In the genomic region with DNA sequence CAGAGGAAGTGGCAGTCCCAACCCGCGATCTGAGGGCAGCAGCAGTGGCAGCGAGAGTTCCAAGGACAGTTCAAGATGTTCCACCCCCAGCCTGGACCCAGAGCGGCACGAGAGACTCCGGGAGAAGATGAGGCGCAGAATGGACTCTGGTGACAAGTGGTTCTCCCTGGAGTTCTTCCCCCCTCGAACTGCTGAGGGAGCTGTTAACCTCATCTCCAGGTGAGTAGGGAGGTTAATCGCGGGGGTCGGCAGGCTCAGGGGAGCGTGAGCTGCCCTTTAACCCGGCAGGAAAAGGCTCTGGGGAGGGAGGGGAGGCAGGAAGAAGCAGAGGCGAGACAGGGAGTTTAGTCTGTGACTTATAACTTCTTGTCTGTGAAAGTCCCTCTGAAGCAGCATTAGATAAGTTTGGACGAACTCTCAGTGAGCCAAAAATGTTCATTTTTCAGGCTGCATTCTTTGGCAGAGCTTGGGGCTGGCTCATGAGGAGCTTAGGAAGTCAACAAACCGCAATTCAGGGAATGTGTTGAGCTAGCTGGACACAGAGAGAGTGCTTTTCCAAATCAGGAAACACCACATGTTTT, we compare ENCODE assay signal across 7 mouse cellular contexts. TPM values are rescaled to one million over a fixed set of nuclear protein-coding genes. Genes with fewer than 3 reads are reported as not detected.
DNase-seq lines count a peak whose midpoint lies in the region; ATAC-seq and TF ChIP-seq lines count a peak whose summit lies in the region.

No protein-coding gene starts in this region.

- peak overlapping the region; percentile 69 for H3K9ac ChIP-seq in ES-Bruce4 (ENCODE audit: low read depth, poor library complexity, severe bottlenecking)
- peak overlapping the region; percentile 63 for H3K9ac ChIP-seq in forebrain, embryonic 14.5 days (ENCODE audit: low read length)
- peak overlapping the region; percentile 82 for H3K9ac ChIP-seq in hindbrain, embryonic 13.5 days
- peak overlapping the region; percentile 41 for H3K9ac ChIP-seq in limb, embryonic 15.5 days
- peak overlapping the region; percentile 48; the same call in 1 of the 2 replicates for H3K9ac ChIP-seq in midbrain, postnatal 0 days (replicated peaks; ENCODE audit: low read length, poor library complexity, severe bottlenecking)

- no peak for ATAC-seq in forebrain, embryonic 14.5 days
- ATAC-seq in hindbrain, embryonic 13.5 days (ENCODE audit: low FRiP score): no peak
- ATAC-seq in limb, embryonic 15.5 days (ENCODE audit: insufficient number of reproducible peaks, low FRiP score, low TSS enrichment, low read depth): no peak
- no peak for ATAC-seq in midbrain, postnatal 0 days (ENCODE audit: low FRiP score)
- no peak for ATAC-seq in inflammation-experienced regulatory T-cells, adult 6 months

- no peaks in the 10 kb centered on the region for H3K9me3 ChIP-seq in ES-Bruce4 (replicated peaks; ENCODE audit: control insufficient read depth, insufficient read depth, low read length, poor library complexity, severe bottlenecking)
- H3K9me3 ChIP-seq in forebrain, embryonic 14.5 days (replicated peaks; ENCODE audit: control insufficient read depth, low read length): no peaks in the 10 kb centered on the region
- H3K9me3 ChIP-seq in hindbrain, embryonic 13.5 days: no peaks in the 10 kb centered on the region
- no peaks in the 10 kb centered on the region for H3K9me3 ChIP-seq in limb, embryonic 15.5 days
- no peaks in the 10 kb centered on the region for H3K9me3 ChIP-seq in midbrain, postnatal 0 days (ENCODE audit: low read length)

- H3K27ac ChIP-seq in ES-Bruce4 (ENCODE audit: insufficient read depth, low read length): no peak overlapping the region
- 0 out of 2 replicates have a peak overlapping the region, but pooled peaks have one; percentile 15 for H3K27ac ChIP-seq in forebrain, embryonic 14.5 days (ENCODE audit: low read depth, low read length)
- peak overlapping the region; percentile 88 for H3K27ac ChIP-seq in hindbrain, embryonic 13.5 days
- peak overlapping the region; percentile 86 for H3K27ac ChIP-seq in limb, embryonic 15.5 days
- H3K27ac ChIP-seq in midbrain, postnatal 0 days (ENCODE audit: low read depth, low read length): peak overlapping the region; percentile 13; the same call in 1 of the 2 replicates

- TF ChIP-seq EP300 in ES-Bruce4 (IDR thresholded peaks at IDR 0.05; ENCODE audit: insufficient read depth, low read depth, low read length): no peak

- H3K27me3 ChIP-seq in ES-Bruce4 (ENCODE audit: control insufficient read depth, insufficient read depth, low read length, poor library complexity, severe bottlenecking): no peaks in the 10 kb centered on the region
- H3K27me3 ChIP-seq in forebrain, embryonic 14.5 days (replicated peaks; ENCODE audit: control insufficient read depth, insufficient read depth, low read length): no peaks in the 10 kb centered on the region
- no peaks in the 10 kb centered on the region for H3K27me3 ChIP-seq in hindbrain, embryonic 13.5 days
- no peaks in the 10 kb centered on the region for H3K27me3 ChIP-seq in limb, embryonic 15.5 days
- no peaks in the 10 kb centered on the region for H3K27me3 ChIP-seq in midbrain, postnatal 0 days (ENCODE audit: insufficient read depth, low read length)

- H3K4me3 ChIP-seq in ES-Bruce4 (ENCODE audit: low read depth, low read length): peak overlapping the region; percentile 52
- H3K4me3 ChIP-seq in forebrain, embryonic 14.5 days (ENCODE audit: low read depth, low read length): peak overlapping the region; percentile 34
- peak overlapping the region; percentile 47 for H3K4me3 ChIP-seq in hindbrain, embryonic 13.5 days
- peak overlapping the region; percentile 81 for H3K4me3 ChIP-seq in limb, embryonic 15.5 days
- peak overlapping the region; percentile 37 for H3K4me3 ChIP-seq in midbrain, postnatal 0 days (ENCODE audit: low read depth, low read length)

- TF ChIP-seq POLR2A in ES-Bruce4 (IDR thresholded peaks at IDR 0.05; ENCODE audit: insufficient read depth, low read length): no peak

- peaks cover 7% of the 10 kb centered on the region for H3K4me1 ChIP-seq in ES-Bruce4 (ENCODE audit: control insufficient read depth, insufficient read depth, low read length)
- H3K4me1 ChIP-seq in forebrain, embryonic 14.5 days (ENCODE audit: control insufficient read depth, insufficient read depth, low read length): peaks cover 28% of the 10 kb centered on the region
- H3K4me1 ChIP-seq in hindbrain, embryonic 13.5 days (replicated peaks): peaks cover 69% of the 10 kb centered on the region
- peaks cover 43% of the 10 kb centered on the region for H3K4me1 ChIP-seq in limb, embryonic 15.5 days
- H3K4me1 ChIP-seq in midbrain, postnatal 0 days (ENCODE audit: insufficient read depth, low read length): peaks cover 20% of the 10 kb centered on the region

- peaks cover 11% of the 10 kb centered on the region; the same call in 1 of the 2 replicates for H3K36me3 ChIP-seq in ES-Bruce4 (ENCODE audit: control insufficient read depth, insufficient read depth, low read length, poor library complexity, severe bottlenecking)
- peaks cover 27% of the 10 kb centered on the region for H3K36me3 ChIP-seq in forebrain, embryonic 14.5 days (ENCODE audit: control insufficient read depth, insufficient read depth, low read length)
- H3K36me3 ChIP-seq in hindbrain, embryonic 13.5 days: peaks cover 30% of the 10 kb centered on the region
- H3K36me3 ChIP-seq in limb, embryonic 15.5 days: peaks cover 35% of the 10 kb centered on the region
- peaks cover 18% of the 10 kb centered on the region for H3K36me3 ChIP-seq in midbrain, postnatal 0 days (ENCODE audit: insufficient read depth, low read length)

- DNase-seq in adrenal gland, adult (ENCODE audit: inconsistent age in 2 of 2, low spot score in 1 of 2): peak; percentile 79 to 86
- no peak for DNase-seq in forebrain, embryonic 14.5 days (ENCODE audit: low spot score)
- DNase-seq in midbrain, postnatal 0 days (ENCODE audit: low spot score): no peak

- TF ChIP-seq CTCF in ES-Bruce4 (IDR thresholded peaks at IDR 0.05; ENCODE audit: low read depth, low read length): no peak
- TF ChIP-seq CTCF in midbrain, postnatal 0 days (IDR thresholded peaks at IDR 0.05): no peak

- 4% methylated on average over 16 of the region's 16 CpGs for WGBS in forebrain, embryonic 14.5 days
- 7% methylated on average over 16 of the region's 16 CpGs for WGBS in hindbrain, embryonic 13.5 days
- WGBS in limb, embryonic 15.5 days: 4% methylated on average over 16 of the region's 16 CpGs
- 6% methylated on average over 16 of the region's 16 CpGs for WGBS in midbrain, postnatal 0 days

- H3K4me2 ChIP-seq in forebrain, embryonic 14.5 days (ENCODE audit: low read length): peak overlapping the region; percentile 88
- H3K4me2 ChIP-seq in hindbrain, embryonic 13.5 days: peak overlapping the region; percentile 92
- peak overlapping the region; percentile 85 for H3K4me2 ChIP-seq in limb, embryonic 15.5 days
- peak overlapping the region; percentile 77 for H3K4me2 ChIP-seq in midbrain, postnatal 0 days (ENCODE audit: low read depth, low read length, poor library complexity, severe bottlenecking)

RNA-seq across cellular contexts. Expression of a gene that starts 2.8 kb away (rescaled TPM):
- polyA plus RNA-seq in ES-Bruce4 (2011; ENCODE audit: insufficient read depth, insufficient read length, low read depth, missing spikeins): 9.5 and 13.7 TPM in 2 replicates
- polyA plus RNA-seq in forebrain, embryonic 14.5 days (2014; fragmentation: Nextera tagmentation; extraction: Ambion mirVana): 12.4 TPM in 2 replicates
- 22.1 and 22.3 TPM in 2 replicates for polyA plus RNA-seq in hindbrain, embryonic 13.5 days (2015; fragmentation: Nextera tagmentation; extraction: Ambion mirVana)
- 23.0 and 24.7 TPM in 2 replicates for polyA plus RNA-seq in limb, embryonic 15.5 days (2015; fragmentation: Nextera tagmentation; extraction: Ambion mirVana)
- 34.4 and 51.1 TPM in 2 replicates for total RNA-seq in midbrain, postnatal 0 days (2014; rRNA removed)
- 10.1 and 12.4 TPM in 2 replicates for polyA plus RNA-seq in midbrain, postnatal 0 days (2015; fragmentation: Nextera tagmentation; extraction: Ambion mirVana)
- 10 to 100 TPM in 1 of 3 experiments, 1 to 10 TPM in 2; 9.2 to 12.0 (median 9.5) TPM for polyA plus RNA-seq in inflammation-experienced regulatory T-cells, adult 6 months (2017; shearing (Covaris generic))

RNA-seq across cellular contexts. Expression of a gene that starts 3.1 kb away (rescaled TPM):
- polyA plus RNA-seq in ES-Bruce4 (2011; ENCODE audit: insufficient read depth, insufficient read length, low read depth, missing spikeins): 13.7 and 16.7 TPM in 2 replicates
- polyA plus RNA-seq in forebrain, embryonic 14.5 days (2014; fragmentation: Nextera tagmentation; extraction: Ambion mirVana): 19.1 and 24.8 TPM in 2 replicates
- 30.7 and 32.8 TPM in 2 replicates for polyA plus RNA-seq in hindbrain, embryonic 13.5 days (2015; fragmentation: Nextera tagmentation; extraction: Ambion mirVana)
- 6.5 and 6.8 TPM in 2 replicates for polyA plus RNA-seq in limb, embryonic 15.5 days (2015; fragmentation: Nextera tagmentation; extraction: Ambion mirVana)
- 58.2 and 64.9 TPM in 2 replicates for total RNA-seq in midbrain, postnatal 0 days (2014; rRNA removed)
- 26.1 and 26.5 TPM in 2 replicates for polyA plus RNA-seq in midbrain, postnatal 0 days (2015; fragmentation: Nextera tagmentation; extraction: Ambion mirVana)
- 1 to 10 TPM; 3.8 to 7.0 (median 6.3) TPM for polyA plus RNA-seq in inflammation-experienced regulatory T-cells, adult 6 months (2017; shearing (Covaris generic))

RNA-seq across cellular contexts. Expression of a gene that starts 41.2 kb away (rescaled TPM):
- polyA plus RNA-seq in ES-Bruce4 (2011; ENCODE audit: insufficient read depth, insufficient read length, low read depth, missing spikeins): not detected in 2 replicates
- 0.80 and 1.1 TPM in 2 replicates for polyA plus RNA-seq in forebrain, embryonic 14.5 days (2014; fragmentation: Nextera tagmentation; extraction: Ambion mirVana)
- 3.9 and 5.2 TPM in 2 replicates for polyA plus RNA-seq in hindbrain, embryonic 13.5 days (2015; fragmentation: Nextera tagmentation; extraction: Ambion mirVana)
- polyA plus RNA-seq in limb, embryonic 15.5 days (2015; fragmentation: Nextera tagmentation; extraction: Ambion mirVana): not detected in 2 replicates
- 2.2 and 2.9 TPM in 2 replicates for total RNA-seq in midbrain, postnatal 0 days (2014; rRNA removed)
- 4.5 and 6.1 TPM in 2 replicates for polyA plus RNA-seq in midbrain, postnatal 0 days (2015; fragmentation: Nextera tagmentation; extraction: Ambion mirVana)
- not detected for polyA plus RNA-seq in inflammation-experienced regulatory T-cells, adult 6 months (2017; shearing (Covaris generic))

RNA-seq across cellular contexts. Expression of a gene that starts 46.1 kb away (rescaled TPM):
- polyA plus RNA-seq in ES-Bruce4 (2011; ENCODE audit: insufficient read depth, insufficient read length, low read depth, missing spikeins): 48.2 and 60.6 TPM in 2 replicates
- 5.3 and 5.7 TPM in 2 replicates for polyA plus RNA-seq in forebrain, embryonic 14.5 days (2014; fragmentation: Nextera tagmentation; extraction: Ambion mirVana)
- polyA plus RNA-seq in hindbrain, embryonic 13.5 days (2015; fragmentation: Nextera tagmentation; extraction: Ambion mirVana): 7.6 and 8.4 TPM in 2 replicates
- 14.8 and 15.9 TPM in 2 replicates for polyA plus RNA-seq in limb, embryonic 15.5 days (2015; fragmentation: Nextera tagmentation; extraction: Ambion mirVana)
- 6.6 and 7.5 TPM in 2 replicates for total RNA-seq in midbrain, postnatal 0 days (2014; rRNA removed)
- 7.4 and 8.6 TPM in 2 replicates for polyA plus RNA-seq in midbrain, postnatal 0 days (2015; fragmentation: Nextera tagmentation; extraction: Ambion mirVana)
- 10 to 100 TPM; 13.3 to 21.5 (median 14.3) TPM for polyA plus RNA-seq in inflammation-experienced regulatory T-cells, adult 6 months (2017; shearing (Covaris generic))

RNA-seq across cellular contexts. Expression of a gene that starts 56.1 kb away (rescaled TPM):
- 0.87 and 2.1 TPM in 2 replicates for polyA plus RNA-seq in ES-Bruce4 (2011; ENCODE audit: insufficient read depth, insufficient read length, low read depth, missing spikeins)
- not detected in 2 replicates for polyA plus RNA-seq in forebrain, embryonic 14.5 days (2014; fragmentation: Nextera tagmentation; extraction: Ambion mirVana)
- 0.30 TPM in 1 of 2 replicates, not detected in the other for polyA plus RNA-seq in hindbrain, embryonic 13.5 days (2015; fragmentation: Nextera tagmentation; extraction: Ambion mirVana)
- 0.19 TPM in 1 of 2 replicates, not detected in the other for polyA plus RNA-seq in limb, embryonic 15.5 days (2015; fragmentation: Nextera tagmentation; extraction: Ambion mirVana)
- total RNA-seq in midbrain, postnatal 0 days (2014; rRNA removed): not detected in 2 replicates
- polyA plus RNA-seq in midbrain, postnatal 0 days (2015; fragmentation: Nextera tagmentation; extraction: Ambion mirVana): 0.29 TPM in 1 of 2 replicates, not detected in the other
- polyA plus RNA-seq in inflammation-experienced regulatory T-cells, adult 6 months (2017; shearing (Covaris generic)): not detected

Comparison
In these comparisons a context has a peak if more than half of its experiments do, and no peak if none do; other contexts are left out.
1. DNase-seq: peak in adrenal gland, adult (2 of 2); none in forebrain, embryonic 14.5 days (single experiment) and midbrain, postnatal 0 days (single experiment).
2. Peak in every context shown above with its lines, with median percentiles within 50 percentile points of each other: H3K4me3 ChIP-seq, H3K9ac ChIP-seq and H3K4me2 ChIP-seq.